Mouse (Mus musculus): ENCODE measurements around the gene Endog. TPM values are rescaled to one million over a fixed set of nuclear protein-coding genes. Genes with fewer than 3 reads are reported as not detected.
"Not testable (repeated sequence)": the region's sequence is repeated elsewhere in the genome, so short reads cannot be mapped to it uniquely, and the experiment has no call there.

Endog gene
- polyA plus RNA-seq (2017; shearing (Covaris generic)): 1 to 10 TPM; 1.3 to 2.5 TPM

- peak; percentile 92 for ATAC-seq
Observed at GRCm38 (mm10) chr2:30171371-30171996, at the start of gene Endog. Gene Endog, plus strand, starts transcription at chr2:30171493.

GRCm38 (mm10) chr2:30122766-30123165 is 48.5 kb upstream of the Endog start:
- no peak for ATAC-seq

DNA sequence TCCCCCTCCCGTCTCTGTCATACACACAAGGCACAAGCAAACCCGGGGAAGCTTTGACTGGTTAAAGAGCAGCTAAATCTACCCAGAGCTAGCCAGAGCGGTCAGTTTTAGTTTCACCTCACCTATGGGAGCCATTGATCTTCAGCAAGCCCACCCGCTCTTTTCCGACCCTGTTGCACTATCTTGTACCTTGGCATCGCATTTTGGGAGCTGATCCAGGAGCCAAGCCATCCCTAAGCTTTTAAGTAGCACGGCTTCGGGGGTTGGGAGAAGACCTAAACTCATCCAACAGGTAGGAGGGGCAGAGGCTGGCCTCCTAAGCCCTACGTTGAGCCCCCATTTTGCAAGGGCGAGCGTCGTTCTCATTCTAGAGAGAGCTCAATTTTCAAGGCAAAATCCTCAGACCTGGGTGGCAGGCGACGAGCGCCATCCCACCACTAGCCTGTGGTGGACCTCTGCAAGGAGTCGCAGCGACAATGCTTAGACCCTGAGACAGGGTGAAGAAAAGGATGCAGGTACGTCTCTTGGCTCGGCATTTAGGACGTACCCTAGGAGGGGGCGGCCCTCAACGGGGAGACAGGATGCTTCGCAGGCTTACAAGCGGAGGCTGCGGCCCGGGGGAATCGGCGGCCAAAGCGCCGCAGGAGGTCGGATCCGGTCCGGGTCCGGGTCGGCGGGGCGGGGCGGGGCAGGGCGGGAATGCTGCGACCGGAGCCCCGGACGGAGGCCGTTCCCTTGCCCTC is 47.4 kb upstream of the Endog start:
- ATAC-seq: peak; percentile 48

DNA sequence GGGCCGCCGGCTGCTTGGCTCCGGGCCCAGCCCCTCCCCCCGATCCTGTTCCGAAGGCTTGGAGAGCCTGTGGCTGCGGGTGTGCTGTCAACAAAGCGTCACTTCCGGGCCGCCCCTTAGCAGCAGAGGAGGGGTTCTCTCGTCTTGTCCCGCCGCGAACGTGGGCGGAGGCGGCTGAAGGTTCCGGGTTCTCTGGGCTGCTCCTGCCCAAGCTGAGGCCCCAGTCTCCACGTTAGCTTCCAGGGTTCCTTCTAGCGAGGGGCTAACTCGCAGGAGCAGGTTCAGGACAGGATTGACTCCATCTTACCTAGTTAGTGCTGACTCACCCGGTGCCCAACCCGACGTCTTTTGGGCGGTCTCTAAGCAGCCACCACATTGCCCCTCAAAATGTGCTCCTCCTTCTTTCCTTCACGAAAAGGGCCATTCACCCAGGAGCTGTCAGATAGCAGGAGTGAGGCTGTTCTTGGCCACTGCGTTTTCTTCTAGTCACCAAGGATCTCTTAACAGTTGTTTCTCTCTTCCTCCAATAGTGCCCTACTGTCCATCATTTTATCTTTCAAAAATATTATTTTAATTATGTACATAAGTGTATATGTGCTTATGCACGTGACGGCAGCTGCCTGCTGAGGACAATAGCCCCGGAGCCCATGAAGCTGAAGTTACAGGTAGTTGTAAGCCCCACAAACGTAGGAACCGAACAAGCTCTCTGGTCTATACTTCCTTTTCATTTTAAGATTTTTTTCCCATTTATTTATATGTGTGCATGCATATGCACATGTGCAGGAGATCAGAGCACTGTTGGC is 46.6 kb upstream of the Endog start, which contains the start of gene Zer1:
TSS of gene Zer1 (minus strand) at position 114 of the 803 bp plus-strand sequence.
- ATAC-seq: peak; percentile 83

DNA sequence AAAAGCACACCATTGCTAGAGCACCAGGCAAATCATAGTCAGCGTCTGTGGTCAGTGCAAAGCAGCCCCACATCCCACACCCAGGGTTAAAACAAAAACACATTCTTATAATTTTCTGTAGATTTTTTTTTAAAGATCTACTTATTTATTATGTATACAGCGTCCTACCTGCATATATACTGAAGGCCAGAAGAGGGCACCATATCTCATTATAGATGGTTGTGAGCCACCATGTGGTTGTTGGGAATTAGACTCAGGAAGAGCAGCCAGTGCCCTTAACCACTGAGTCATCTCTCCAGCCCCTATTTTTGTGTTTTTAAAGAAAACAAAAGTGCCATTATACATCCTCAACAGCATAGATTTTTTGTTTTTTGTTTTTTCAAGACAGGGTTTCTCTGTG is 42.5 kb upstream of the Endog start:
- ATAC-seq: peak; percentile 16

DNA sequence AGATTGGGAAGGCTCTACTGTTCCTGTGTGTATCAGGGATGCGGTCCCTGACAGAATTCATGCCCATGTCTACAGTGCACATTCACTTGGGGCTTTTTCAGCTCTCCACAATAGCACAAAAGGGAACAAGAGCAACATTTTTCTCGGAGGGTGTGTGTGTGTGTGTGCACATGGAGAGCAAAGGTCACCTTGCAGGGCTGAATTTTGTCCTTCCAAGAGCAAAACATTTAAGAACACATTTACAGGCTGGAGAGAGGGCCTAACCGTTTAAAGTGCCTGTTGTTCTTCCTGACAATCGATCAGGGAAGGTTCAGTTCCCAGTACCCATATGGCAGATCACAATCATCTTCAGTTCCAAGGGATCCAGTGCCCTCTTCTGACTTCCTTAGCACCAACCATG is 41.1 kb upstream of the Endog start:
- ATAC-seq: no peak

- not testable (repeated sequence) for ATAC-seq
Observed at GRCm38 (mm10) chr2:30131240-30131639, 40.1 kb upstream of the Endog start.

- peak; percentile 1 for ATAC-seq
Observed at GRCm38 (mm10) chr2:30132801-30133612, 38.3 kb upstream of the Endog start.

DNA sequence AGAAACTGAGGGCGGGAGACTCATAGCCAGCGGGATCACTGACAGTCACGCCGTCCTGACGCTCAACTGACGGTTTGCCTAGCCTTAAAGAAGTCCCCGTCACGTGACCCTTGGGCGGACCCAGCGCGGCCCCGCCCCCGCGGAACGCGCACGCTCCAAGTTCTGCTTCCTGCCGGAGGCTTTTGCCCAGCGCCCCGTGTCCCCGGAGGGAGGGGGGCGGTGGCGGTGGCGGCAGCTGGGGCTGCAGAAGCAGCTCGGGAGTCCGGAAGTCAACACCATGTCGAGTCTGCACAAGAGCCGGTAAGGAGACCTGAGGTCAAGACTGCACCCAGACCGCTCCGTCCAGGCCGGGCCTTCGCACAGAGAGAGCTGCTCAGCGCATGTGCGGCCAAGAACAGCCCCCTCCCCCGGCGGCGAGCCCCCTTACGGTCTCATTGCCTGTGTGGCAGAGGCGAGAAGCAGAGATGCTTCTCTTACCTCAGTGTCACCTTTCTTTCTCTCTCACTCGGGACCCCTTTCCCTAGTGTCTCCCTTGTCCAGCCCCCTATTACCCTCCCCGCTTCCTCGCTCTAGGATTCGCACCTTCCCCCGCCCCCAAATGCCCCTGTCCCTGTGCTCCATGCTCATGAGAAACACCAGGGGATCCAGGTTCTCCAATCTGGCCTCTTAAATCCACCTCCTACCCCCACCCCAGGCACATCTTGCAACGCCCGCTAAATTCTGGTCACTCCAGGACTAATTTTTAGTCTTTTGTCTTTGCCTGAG is 37.5 kb upstream of the Endog start, which contains the start of gene Tbc1d13:
TSS of gene Tbc1d13 (plus strand) at position 134 of the 765 bp plus-strand sequence.
- peak; percentile 95 for ATAC-seq

DNA sequence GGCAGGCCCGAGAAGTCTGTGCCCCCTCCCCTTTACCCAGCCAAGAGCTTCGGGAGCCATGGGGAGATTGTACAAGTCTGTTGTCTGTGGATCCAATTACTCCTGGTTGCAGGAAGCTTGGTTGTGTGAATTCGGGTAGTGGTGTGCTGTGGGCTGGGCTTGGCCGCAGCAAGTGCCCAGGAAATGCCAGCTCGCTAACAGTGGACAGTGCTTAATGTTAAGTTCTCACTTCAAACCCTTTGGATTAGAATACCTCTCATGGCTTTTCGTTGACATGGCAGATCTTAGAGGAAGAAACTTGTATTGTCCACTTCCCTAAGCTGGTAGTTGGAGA is 36.9 kb upstream of the Endog start:
- ATAC-seq: no peak

GRCm38 (mm10) chr2:30134928-30135620 is 36.2 kb upstream of the Endog start:
- no peak for ATAC-seq

DNA sequence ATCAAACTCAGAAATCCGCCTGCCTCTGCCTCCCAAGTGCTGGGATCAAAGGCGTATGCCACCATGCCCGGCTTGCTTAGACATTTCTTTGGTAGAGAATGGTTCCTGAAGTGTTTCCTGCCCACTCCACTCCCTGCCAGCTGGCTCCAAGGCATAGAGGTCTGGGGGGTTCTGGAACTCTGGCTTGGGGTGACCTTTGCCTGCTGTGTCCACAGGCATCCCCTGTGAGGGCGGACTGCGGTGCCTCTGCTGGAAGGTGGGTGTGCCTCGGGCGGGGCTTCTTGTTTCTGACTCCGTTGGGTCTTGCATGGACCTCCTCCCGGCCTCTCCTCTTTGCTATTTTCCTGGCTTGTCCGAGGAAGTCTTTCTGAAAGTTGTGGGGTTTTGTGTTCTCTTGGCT is 34.8 kb upstream of the Endog start:
- no peak for ATAC-seq

DNA sequence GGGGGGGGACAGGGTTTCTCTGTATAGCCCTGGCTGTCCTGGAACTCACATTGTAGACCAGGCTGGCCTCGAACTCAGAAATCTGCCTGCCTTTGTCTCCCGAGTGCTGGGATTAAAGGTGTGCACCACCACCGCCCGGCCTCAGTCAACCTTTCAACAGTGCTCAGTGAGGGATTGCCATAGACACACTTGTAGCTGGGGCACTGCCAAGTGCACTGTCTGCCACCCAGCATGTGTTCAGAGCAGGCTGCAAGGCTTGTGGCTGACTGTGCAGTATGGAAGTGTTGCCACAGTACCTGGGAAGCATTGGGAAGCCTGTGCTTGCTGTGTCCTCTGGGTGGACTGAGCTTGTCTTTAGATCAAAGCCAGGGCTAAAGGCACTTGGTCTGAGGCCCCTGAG is 31.3 kb upstream of the Endog start:
- not testable (repeated sequence) for ATAC-seq

- ATAC-seq: no peak
Observed at GRCm38 (mm10) chr2:30144436-30144835, 26.9 kb upstream of the Endog start.

GRCm38 (mm10) chr2:30147466-30147865 is 23.8 kb upstream of the Endog start:
- no peak for ATAC-seq

GRCm38 (mm10) chr2:30151840-30152239 is 19.5 kb upstream of the Endog start:
- ATAC-seq: no peak

GRCm38 (mm10) chr2:30152616-30153015 is 18.7 kb upstream of the Endog start:
- ATAC-seq: no peak

DNA sequence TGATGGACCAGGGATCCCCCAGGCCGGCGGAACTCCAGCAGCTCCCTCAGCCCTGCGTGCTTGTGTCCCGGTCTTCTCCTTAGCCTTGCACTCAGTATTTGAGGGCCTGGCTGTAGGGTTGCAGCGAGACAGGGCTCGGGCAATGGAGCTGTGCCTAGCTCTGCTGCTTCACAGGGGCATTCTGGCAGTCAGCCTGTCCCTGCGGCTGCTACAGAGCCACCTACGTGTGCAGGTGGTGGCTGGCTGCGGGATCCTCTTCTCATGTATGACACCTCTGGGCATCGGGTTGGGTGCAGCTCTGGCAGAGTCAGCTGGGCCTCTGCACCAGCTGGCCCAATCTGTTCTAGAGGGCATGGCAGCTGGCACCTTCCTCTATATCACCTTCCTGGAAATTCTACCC is 11.4 kb upstream of the Endog start:
- ATAC-seq: not testable (repeated sequence)

GRCm38 (mm10) chr2:30161809-30162208 is 9.5 kb upstream of the Endog start:
- ATAC-seq: peak; percentile 75

- ATAC-seq: no peak
Observed at GRCm38 (mm10) chr2:30164340-30164932, 6.9 kb upstream of the Endog start.

GRCm38 (mm10) chr2:30166677-30167076 is 4.6 kb upstream of the Endog start:
- no peak for ATAC-seq
